Mouse (Mus musculus) thymus, postnatal 0 days (tissue): ENCODE data around the gene Cd209g. TPM values are rescaled to one million over a fixed set of nuclear protein-coding genes. Genes with fewer than 3 reads are reported as not detected.
"Not testable (repeated sequence)": the region's sequence is repeated elsewhere in the genome, so short reads cannot be mapped to it uniquely, and the experiment has no call there.

Experiments used
- DNase-seq: peaks from one replicate; pipeline ENCODE4 v3.0.0-alpha.2; 2015; ENCODE audit warnings: low spot score
- polyA plus RNA-seq: library from polyadenylated mRNA; unstranded; fragments of >200 nt; fragmentation: Nextera tagmentation; extraction: Ambion mirVana; gene quantifications from 2 replicates; pipeline ENCODE4 v1.2.1, GENCODE M21; 2015

The Cd209g gene
- polyA plus RNA-seq = 0.12 TPM in 1 of 2 replicates, not detected in the other

DNA sequence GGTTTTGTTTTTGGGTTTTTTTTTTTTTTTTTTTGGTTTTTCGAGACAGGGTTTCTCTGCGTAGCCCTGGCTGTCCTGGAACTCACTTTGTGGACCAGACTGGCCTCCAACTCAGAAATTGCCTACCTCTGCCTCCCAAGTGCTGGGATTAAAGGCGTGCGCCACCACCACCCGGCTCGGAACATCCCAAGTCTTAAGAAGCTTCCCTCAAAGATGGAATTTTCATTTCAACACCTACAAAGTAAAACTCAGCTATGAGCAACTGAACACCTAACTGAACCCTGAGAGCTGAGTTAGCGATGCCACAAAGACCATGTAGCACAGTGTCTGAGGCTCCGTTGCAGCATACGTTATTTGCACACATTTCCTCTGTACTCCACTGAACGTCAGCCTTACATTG, at the start of gene Cd209g:
Cd209g (plus strand) TSS at position 301 of the 400 bp plus-strand sequence.
- no peak for DNase-seq

DNA sequence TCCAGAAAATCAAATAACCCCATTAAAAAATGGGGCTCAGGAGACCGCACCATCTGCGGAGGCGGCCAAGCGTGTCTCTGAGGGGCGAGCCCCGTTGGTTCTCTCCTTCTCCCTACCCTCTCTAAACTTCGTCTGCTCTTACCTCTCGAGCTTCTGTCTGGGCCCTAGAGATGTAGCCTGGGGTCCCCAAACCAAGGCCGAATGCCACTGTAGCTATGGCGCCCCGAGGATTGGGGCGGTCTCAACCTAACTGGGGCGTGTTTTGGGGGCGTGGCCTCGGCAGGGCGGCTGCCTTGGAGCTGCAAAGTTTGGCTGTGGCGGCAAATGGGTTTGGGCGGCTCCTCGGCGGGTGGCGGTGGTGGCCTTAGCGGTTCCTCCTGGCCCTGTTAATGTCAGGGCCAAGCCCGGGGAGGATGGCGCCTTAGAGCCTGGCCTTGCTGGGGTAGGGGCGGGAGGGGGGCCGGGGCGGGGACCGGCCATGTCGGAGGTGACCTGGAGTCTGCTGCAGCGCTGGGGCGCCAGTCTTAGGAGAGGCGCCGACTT, 46.6 kb upstream of the Cd209g start:
- DNase-seq = not testable (repeated sequence)

DNA sequence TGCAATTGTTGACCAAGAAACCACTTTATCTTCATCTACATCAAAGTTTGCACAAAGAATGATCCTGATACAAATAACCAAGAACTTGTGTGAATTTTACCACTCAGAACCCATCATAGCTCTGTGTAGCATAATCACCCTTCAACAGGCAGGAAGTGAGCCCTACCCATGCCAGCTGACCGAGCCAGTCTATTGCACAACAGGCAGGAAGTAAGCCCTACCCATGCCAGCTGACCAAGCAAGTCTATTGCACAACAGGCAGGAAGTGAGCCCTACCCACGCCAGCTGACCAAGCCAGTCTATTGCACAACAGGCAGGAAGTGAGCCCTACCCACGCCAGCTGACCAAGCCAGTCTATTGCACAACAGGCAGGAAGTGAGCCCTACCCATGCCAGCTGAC, 45.4 kb upstream of the Cd209g start:
- DNase-seq = not testable (repeated sequence)

DNA sequence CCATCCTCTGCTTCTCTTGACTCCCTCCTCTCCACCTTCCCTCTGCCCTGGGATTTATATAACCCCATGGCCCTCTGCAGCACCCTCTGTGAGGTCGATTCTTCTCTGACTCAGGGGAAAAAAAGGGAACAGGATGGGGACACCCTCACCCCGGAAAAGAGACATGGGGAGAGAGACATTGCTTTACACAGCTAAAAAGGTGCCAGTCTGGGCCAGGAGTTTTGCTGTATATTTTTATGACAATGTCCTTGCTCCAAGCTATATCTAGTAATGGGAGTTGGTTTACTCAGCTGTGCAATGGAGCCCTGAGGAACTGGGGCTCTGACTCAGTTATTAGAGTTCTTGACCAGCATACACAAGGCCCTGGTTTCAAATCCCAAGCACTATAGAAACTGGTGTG, 28.2 kb upstream of the Cd209g start, which contains the start of gene Cd209f:
Cd209f (minus strand) TSS at position 101 of the 400 bp plus-strand sequence.
- not testable (repeated sequence) for DNase-seq

DNA sequence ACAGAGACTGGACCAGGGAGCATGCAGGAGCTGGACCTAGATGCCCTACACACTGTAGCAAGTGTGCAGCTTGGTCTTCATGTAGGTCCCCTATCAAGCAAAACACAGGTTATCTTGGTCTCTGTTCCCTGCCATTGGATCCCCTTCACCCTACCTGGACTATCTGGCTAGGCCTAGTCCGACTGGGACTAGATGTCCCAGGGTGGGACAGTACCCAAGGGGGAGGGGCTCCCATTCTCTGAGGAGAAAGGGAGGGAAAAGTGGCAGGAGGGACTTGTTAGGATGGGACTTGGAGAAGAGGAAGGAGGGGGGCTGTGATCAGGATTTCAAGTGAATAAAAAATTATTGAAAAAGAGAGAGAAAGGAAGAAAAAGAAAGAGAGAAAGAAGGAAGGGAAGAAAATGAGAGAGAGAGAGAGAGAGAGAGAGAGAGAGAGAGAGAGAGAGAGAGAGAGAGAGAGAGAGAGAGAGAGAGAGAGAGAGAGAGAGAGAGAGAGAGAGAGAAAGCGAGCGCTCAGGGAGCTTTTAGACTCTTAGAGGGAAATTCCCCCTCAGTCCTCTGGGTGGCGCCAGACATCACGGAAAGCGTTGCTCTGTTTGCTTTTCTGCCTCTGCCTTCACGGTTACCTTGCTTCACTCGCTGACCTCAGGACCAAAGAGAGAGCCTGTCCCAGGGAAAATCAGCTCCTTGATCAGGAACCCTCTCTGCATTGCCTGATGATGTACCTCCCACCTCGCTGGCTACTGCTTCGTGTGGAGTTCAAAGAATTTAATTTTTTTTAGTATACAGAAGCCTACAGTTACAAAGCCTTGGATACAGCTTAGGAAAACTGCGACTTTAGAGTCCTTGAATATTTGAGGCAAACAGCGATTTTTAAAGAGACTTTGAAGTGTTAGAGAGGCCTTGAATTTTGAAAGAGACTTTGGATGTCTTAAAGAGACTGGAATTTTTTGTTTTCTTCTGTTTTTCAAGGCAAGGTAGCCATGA, 6.1 kb downstream of the Cd209g start:
- peak; percentile 80 for DNase-seq

DNA sequence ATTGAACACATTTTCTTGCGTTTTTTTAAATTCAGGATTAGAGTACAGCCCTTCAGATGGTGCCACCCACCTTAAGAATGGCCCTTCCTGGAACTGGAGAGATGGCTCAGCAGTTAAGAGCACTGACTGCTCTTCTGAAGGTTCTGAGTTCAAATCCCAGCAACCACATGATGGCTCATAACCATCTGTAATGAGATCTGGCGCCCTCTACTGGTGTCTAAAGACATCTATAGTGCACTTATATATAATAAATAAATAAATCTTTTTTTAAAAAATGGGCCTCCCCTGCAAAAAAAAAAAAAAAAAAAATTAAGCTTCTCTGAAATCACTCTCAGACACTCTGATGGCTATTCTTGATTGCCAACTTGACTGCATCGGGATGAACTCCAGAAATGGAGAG, 7.8 kb downstream of the Cd209g start:
- peak; percentile 44 for DNase-seq

DNA sequence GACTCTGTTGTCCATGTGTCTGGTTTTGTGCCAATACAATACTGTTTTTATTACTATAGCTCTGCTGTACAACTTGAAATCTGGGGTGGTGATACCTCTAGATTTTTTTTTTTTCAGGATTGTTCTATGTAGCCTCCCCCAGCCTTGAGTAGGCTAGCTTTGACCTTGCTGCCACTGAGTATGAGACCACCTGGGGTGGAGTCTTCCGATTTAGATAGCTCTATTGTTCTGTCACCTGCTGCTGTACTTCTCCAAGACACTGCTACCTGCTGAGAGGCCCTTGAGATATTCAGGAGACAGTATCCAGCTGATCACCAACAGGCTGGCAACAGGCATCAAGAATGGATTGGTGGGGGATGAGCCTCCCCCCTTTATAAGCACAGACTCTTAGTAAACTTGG, 13.4 kb downstream of the Cd209g start:
- DNase-seq = no peak

DNA sequence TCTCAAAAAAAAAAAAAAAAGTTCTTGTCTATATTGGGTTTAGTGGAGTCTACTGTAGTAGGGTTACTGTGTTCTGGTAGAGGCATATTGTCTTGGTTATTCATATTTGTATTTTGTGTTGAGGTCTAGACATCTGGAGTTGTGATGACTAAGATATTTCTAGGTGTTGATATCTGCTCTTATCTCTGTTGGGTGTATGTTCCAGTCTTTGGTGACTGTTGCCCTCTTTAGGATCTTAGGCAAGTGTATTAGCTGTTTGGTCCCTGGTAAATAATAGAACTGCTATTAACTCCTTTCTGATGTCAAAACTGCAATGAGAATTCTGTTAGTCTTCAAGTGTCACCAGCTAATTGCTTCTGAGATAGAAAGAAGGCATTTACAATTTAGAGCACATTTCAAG, 21.0 kb downstream of the Cd209g start:
- no peak for DNase-seq

DNA sequence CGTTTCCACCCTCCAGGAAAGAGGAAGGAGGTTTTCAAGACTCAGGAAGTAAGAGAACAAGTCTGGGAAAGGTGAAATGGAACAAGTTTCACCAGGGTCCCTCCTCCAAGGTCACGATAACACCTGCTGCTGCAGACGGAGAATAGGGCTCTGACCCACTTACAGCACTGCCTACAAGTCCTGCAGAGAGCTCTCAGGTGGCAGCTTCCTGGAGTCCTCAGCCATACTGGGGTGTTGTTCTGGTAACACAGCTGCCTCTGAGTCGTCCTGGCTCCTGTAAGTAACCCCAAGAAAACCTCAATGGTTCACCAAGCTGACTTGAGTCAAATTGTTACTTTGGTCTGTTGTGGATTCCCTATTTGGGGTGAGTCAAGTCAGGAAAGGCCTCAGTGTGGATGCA, 28.9 kb downstream of the Cd209g start:
- peak; percentile 83 for DNase-seq

DNA sequence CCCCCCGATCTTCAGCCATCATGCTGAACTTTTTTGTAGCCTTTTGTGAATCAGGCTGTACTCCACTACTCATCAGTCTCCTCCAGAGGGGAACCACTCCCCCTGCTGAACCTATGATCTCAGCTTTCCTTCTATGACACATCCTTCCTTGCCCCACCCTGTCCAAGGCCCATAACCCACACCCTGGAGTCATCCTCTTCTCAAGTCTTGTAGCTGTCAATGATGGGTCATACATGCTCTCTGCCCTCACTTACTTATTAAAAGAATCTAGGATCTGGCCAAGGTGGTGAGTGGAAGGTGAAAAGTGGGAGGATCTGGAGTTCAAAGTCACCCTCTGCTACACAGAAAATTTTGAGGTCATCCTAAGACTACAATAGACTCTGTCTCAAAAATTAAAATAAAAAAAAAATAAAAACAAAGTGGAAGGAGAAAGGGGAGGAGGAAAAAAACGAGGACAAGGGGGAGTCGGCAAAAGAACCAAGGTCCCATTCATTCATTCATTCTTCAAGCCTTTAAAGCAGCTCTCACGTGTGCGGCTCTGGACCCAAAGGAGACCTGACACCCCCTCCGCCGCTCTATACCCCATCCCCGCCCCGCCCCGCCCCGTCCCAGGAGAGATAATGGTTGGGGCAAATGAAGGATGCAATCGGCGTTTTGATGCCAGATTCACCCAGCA, 31.4 kb downstream of the Cd209g start:
- DNase-seq = peak; percentile 17

DNA sequence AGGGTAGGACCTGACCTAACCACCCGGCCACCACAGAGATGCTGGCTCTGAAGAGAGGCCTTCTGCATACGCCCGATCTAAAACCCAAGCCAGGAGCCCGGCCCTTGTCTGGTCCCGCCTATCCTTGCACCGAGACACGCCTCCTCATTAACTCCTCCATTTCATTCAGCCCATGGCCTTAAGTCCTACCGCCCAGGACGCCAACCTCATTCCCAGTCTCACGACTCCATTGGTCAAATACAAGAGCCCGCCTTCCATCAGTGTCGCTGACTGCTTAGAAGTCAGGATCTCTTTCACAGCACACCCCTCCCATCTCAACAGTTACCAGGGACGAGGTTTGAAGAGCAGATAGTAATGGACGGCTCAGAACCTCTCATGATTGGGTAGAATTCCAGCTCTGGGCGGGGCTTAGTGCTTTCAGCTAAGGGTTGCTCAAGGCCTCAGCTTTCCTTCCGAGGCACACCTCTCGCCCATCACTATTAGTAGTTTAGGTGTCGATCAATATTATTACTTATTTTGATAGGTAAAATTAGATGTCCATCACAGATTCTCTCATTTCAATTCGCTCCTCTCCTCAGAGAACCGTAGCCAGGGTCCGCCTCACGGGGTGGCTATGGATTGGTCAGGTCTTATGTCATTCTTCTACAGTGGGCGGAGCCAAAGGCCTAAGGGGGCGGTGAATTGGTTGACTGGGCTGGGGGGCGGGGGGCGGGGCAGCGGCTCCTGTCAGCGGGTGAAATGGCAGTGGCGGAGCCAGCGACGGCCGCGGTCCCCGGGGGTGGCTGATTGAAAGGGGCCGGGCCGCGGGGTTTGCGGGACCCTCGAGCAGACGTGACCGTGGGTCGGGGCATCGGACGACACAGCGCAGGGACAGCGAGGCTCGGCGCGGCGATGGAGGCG, 32.2 kb downstream of the Cd209g start, which contains the start of gene Evi5l:
Evi5l (plus strand) TSS at position 716 of the 900 bp plus-strand sequence.
- DNase-seq = peak; percentile 99

DNA sequence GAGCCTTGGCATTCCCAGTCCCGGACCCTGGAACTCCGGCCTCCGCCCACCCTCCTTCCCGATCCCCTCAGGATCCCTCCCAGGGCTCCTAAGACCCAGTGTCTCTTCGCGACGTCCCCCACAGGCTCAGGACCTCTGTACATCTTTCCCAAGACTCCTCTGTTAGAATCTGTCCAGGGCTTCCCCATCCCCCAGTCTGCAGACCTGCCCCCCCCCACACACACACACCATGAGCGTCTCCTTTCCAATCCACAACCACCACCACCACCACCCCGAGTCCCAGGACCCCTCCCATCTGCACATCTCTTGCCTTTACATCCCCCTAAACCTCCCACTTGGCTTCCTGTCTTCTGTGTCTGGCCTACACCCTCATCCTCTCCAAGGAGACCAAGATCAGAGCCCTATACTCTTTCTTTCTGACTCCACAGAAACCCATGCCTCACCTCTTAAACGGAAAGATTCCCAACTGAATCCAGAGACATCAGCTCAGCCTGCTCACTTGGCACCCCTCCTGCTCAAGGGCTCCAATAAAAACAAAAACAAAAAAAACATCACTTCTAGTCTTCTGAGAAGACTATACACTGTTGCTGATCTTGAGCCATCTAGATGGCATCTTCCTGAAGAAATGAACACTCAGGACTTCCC, 33.1 kb downstream of the Cd209g start:
- peak; percentile 24 for DNase-seq

DNA sequence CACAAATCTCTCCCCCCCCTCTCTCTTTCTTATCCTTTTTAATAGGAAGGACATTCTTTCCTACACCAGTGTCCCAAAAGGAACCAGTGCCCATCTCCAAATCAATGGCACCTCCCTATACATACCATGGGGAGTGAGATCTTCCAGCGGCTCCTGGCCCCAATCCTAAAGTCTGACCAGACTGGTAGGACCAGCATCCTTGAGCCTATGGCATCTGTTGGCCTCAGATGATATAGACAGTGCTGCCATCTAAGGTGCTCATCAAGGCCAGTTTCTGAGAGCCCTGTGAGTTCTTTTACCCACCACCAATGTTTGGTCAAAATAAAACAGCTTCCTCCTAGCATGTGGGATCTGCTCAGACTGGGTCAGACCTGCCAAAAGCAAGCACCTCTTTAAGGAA, 34.0 kb downstream of the Cd209g start:
- DNase-seq = no peak

DNA sequence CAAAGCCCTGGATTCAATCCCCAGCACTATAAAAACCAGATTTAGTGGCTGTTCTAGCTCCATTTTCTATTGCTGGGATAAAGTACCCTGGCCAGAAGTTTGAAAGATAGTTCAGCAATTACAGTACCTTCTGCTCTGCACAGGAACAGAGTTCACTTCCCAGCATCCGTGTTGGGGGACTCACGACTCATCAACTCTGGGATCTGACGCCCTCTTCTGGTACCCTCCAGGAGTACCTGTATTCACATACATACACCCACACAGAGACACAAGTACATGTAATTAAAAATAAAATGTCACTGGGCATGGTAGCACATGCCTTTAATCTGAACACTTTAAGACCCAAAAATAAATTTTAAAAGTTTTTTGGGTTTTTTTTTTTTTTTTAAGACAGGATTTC, 38.6 kb downstream of the Cd209g start:
- no peak for DNase-seq

DNA sequence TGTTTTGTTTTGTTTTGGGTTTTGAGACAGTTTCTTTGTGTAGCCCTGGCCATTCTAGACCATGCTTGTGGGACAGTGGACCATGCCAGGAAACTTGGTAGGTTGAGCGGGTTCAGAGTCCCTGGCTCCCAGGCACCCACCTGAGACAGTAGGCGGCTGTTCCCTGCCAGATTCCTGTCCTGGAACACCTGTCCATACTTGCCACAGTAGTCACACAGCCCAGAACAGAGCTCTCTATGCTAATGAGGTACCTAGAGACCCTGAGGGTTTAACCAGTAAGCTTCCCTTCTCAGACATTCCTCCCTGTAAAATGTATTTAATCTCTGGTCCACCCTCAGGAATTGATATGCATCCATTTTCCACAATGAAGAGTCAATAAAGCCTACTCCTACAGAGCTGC, 40.1 kb downstream of the Cd209g start:
- DNase-seq = no peak

DNA sequence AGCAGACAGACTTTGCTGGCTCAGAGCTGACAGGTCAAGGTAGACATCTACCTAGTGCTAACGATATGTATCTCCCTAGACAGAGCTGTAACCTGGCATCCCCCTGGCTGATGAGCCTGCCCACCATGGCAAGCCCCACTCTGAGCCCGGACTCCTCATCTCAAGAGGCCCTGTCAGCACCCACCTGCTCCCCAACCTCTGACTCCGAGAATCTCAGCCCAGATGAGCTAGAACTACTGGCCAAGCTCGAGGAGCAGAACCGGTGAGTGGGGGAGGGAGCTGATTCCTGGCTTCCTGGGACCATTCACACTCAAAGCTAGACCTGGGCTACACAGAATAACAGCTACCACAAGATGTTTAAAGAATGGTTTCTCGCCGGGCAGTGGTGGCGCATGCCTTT, 49.5 kb downstream of the Cd209g start:
- DNase-seq = no peak

DNA sequence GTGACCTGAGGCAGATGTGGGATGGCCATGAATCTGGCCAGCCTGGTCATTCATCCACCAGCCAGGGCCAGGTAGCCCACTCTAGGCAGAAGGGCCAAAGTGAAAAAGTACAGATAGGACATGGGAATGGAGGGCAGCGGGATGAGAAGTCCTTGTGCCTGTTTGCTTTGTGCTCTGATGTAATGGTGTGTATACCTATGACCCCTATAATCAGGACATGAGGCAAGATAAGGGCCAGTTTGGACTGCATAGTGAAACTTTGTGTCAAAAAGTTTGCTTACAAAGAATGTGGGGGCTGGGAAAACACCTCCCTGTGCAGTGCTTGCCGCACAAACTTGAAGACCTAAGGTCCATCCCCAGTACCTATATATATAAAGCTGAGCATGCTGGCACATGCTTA, 52.3 kb downstream of the Cd209g start:
- no peak for DNase-seq
